Mouse (Mus musculus): ENCODE results near the gene Nfkbia. TPM values are rescaled to one million over a fixed set of nuclear protein-coding genes. Genes with fewer than 3 reads are reported as not detected.

Nfkbia gene
- polyA plus RNA-seq, 1 experiment = 40.4 TPM

GRCm38 (mm10) chr12:55459739-55460138, 32.7 kb downstream of the Nfkbia start:
- Histone ChIP-seq H3K4me1 (ENCODE audit: control insufficient read depth, insufficient read depth, low read length) (peaks cover 24% of the 10 kb centered on the region), H3K4me3 (ENCODE audit: insufficient read depth, low read length) (no peak overlapping the region), H3K27ac (ENCODE audit: insufficient read depth, low read length) (no peak overlapping the region)
- TF ChIP-seq POLR2A (IDR thresholded peaks at IDR 0.05; ENCODE audit: low read depth, low read length) (no peak), CTCF (IDR thresholded peaks at IDR 0.05; ENCODE audit: borderline replicate concordance, insufficient read depth, low read length) (no peak)

- H3K4me3 ChIP-seq (ENCODE audit: insufficient read depth, low read length) = no peak overlapping the region
- H3K27ac ChIP-seq (ENCODE audit: insufficient read depth, low read length) = no peak overlapping the region
- no peak for TF ChIP-seq POLR2A (IDR thresholded peaks at IDR 0.05; ENCODE audit: low read depth, low read length)
- no peak for TF ChIP-seq CTCF (IDR thresholded peaks at IDR 0.05; ENCODE audit: borderline replicate concordance, insufficient read depth, low read length)
- H3K4me1 ChIP-seq (ENCODE audit: control insufficient read depth, insufficient read depth, low read length) = peaks cover 9% of the 10 kb centered on the region
Observed at GRCm38 (mm10) chr12:55456893-55457292, 35.6 kb downstream of the Nfkbia start.

- Histone ChIP-seq H3K4me3 (ENCODE audit: insufficient read depth, low read length) (no peak overlapping the region), H3K27ac (ENCODE audit: insufficient read depth, low read length) (no peak overlapping the region), H3K4me1 (ENCODE audit: control insufficient read depth, insufficient read depth, low read length) (peaks cover 5% of the 10 kb centered on the region)
- TF ChIP-seq POLR2A (IDR thresholded peaks at IDR 0.05; ENCODE audit: low read depth, low read length) = no peak
- no peak for TF ChIP-seq CTCF (IDR thresholded peaks at IDR 0.05; ENCODE audit: borderline replicate concordance, insufficient read depth, low read length)
Observed at GRCm38 (mm10) chr12:55456136-55456535, 36.3 kb downstream of the Nfkbia start.

- no peak overlapping the region for H3K27ac ChIP-seq (ENCODE audit: insufficient read depth, low read length)
- TF ChIP-seq POLR2A (IDR thresholded peaks at IDR 0.05; ENCODE audit: low read depth, low read length) (no peak), CTCF (IDR thresholded peaks at IDR 0.05; ENCODE audit: borderline replicate concordance, insufficient read depth, low read length) (no peak)
- H3K4me3 ChIP-seq (ENCODE audit: insufficient read depth, low read length) = no peak overlapping the region
- peaks cover 3% of the 10 kb centered on the region for H3K4me1 ChIP-seq (ENCODE audit: control insufficient read depth, insufficient read depth, low read length)
Observed at GRCm38 (mm10) chr12:55455206-55455605, 37.2 kb downstream of the Nfkbia start.

GRCm38 (mm10) chr12:55453924-55454323, 38.5 kb downstream of the Nfkbia start:
- Histone ChIP-seq H3K4me3 (ENCODE audit: insufficient read depth, low read length) (no peak overlapping the region), H3K4me1 (ENCODE audit: control insufficient read depth, insufficient read depth, low read length) (peaks cover 3% of the 10 kb centered on the region), H3K27ac (ENCODE audit: insufficient read depth, low read length) (no peak overlapping the region)
- no peak for TF ChIP-seq CTCF (IDR thresholded peaks at IDR 0.05; ENCODE audit: borderline replicate concordance, insufficient read depth, low read length)
- TF ChIP-seq POLR2A (IDR thresholded peaks at IDR 0.05; ENCODE audit: low read depth, low read length) = no peak

GRCm38 (mm10) chr12:55452839-55453238, 39.6 kb downstream of the Nfkbia start:
- Histone ChIP-seq H3K4me3 (ENCODE audit: insufficient read depth, low read length) (no peak overlapping the region), H3K4me1 (ENCODE audit: control insufficient read depth, insufficient read depth, low read length) (peaks cover 3% of the 10 kb centered on the region), H3K27ac (ENCODE audit: insufficient read depth, low read length) (peak overlapping the region; percentile 58; the same call in 1 of the 2 replicates)
- TF ChIP-seq POLR2A (IDR thresholded peaks at IDR 0.05; ENCODE audit: low read depth, low read length) (no peak), CTCF (IDR thresholded peaks at IDR 0.05; ENCODE audit: borderline replicate concordance, insufficient read depth, low read length) (no peak)

GRCm38 (mm10) chr12:55450421-55450820, 42.0 kb downstream of the Nfkbia start:
- no peak overlapping the region for H3K4me3 ChIP-seq (ENCODE audit: insufficient read depth, low read length)
- TF ChIP-seq CTCF (IDR thresholded peaks at IDR 0.05; ENCODE audit: borderline replicate concordance, insufficient read depth, low read length) (no peak), POLR2A (IDR thresholded peaks at IDR 0.05; ENCODE audit: low read depth, low read length) (no peak)
- H3K27ac ChIP-seq (ENCODE audit: insufficient read depth, low read length) = no peak overlapping the region
- peaks cover 3% of the 10 kb centered on the region for H3K4me1 ChIP-seq (ENCODE audit: control insufficient read depth, insufficient read depth, low read length)

- Histone ChIP-seq H3K4me1 (ENCODE audit: control insufficient read depth, insufficient read depth, low read length) (peaks cover 3% of the 10 kb centered on the region), H3K27ac (ENCODE audit: insufficient read depth, low read length) (no peak overlapping the region), H3K4me3 (ENCODE audit: insufficient read depth, low read length) (no peak overlapping the region)
- TF ChIP-seq POLR2A (IDR thresholded peaks at IDR 0.05; ENCODE audit: low read depth, low read length) (no peak), CTCF (IDR thresholded peaks at IDR 0.05; ENCODE audit: borderline replicate concordance, insufficient read depth, low read length) (no peak)
Observed at GRCm38 (mm10) chr12:55449048-55449447, 43.4 kb downstream of the Nfkbia start.

- Histone ChIP-seq H3K27ac (ENCODE audit: insufficient read depth, low read length) (no peak overlapping the region), H3K4me1 (ENCODE audit: control insufficient read depth, insufficient read depth, low read length) (peaks cover 3% of the 10 kb centered on the region)
- TF ChIP-seq POLR2A (IDR thresholded peaks at IDR 0.05; ENCODE audit: low read depth, low read length) (no peak), CTCF (IDR thresholded peaks at IDR 0.05; ENCODE audit: borderline replicate concordance, insufficient read depth, low read length) (no peak)
Observed at GRCm38 (mm10) chr12:55448457-55448856, 44.0 kb downstream of the Nfkbia start.

GRCm38 (mm10) chr12:55447396-55447760, 45.1 kb downstream of the Nfkbia start:
- H3K4me3 ChIP-seq (ENCODE audit: insufficient read depth, low read length) = no peak overlapping the region
- peaks cover 3% of the 10 kb centered on the region; the same call in 1 of the 2 replicates for H3K4me1 ChIP-seq (ENCODE audit: control insufficient read depth, insufficient read depth, low read length)
- TF ChIP-seq CTCF (IDR thresholded peaks at IDR 0.05; ENCODE audit: borderline replicate concordance, insufficient read depth, low read length) = no peak
- no peak for TF ChIP-seq POLR2A (IDR thresholded peaks at IDR 0.05; ENCODE audit: low read depth, low read length)
- H3K27ac ChIP-seq (ENCODE audit: insufficient read depth, low read length) = peak overlapping the region; percentile 83; the same call in 1 of the 2 replicates

More at GRCm38 (mm10) chr12:55448457-55448856, 44.0 kb downstream of the Nfkbia start:
- H3K4me3 ChIP-seq (ENCODE audit: insufficient read depth, low read length) = no peak overlapping the region
